Mouse (Mus musculus): ENCODE data around the gene Arhgap31.

GRCm38 (mm10) chr16:38558221-38558748, 154.8 kb downstream of the Arhgap31 start, which contains the start of gene Tmem39a:
- TF ChIP-seq POLR2A (IDR thresholded peaks at IDR 0.05; ENCODE audit: borderline replicate concordance, low read depth, low read length): no peak
- TF ChIP-seq CTCF (IDR thresholded peaks at IDR 0.05; ENCODE audit: low read depth, low read length): no peak
